Mouse (Mus musculus) monocyte, adult 2 months (primary cell): ENCODE data around the gene Ano9.
A peak's percentile ranks its signal among the peaks of the same experiment; 100 is the strongest.

Experiments used
- DNase-seq, 2 experiments: peaks; one replicate each; pipeline ENCODE4 v3.0.0; 2022; ENCODE audit warnings: low spot score in 2 of 2, low read depth in 1 of 2

Ano9 gene

GRCm38 (mm10) chr7:141103161-141103560 lies 14.4 kb downstream of the Ano9 start:
- DNase-seq: no peak

GRCm38 (mm10) chr7:141099911-141100691 lies 17.5 kb downstream of the Ano9 start, which contains the start of gene Sigirr:
Sigirr (minus strand) TSS chr7:141100572.
- no peak for DNase-seq

- no peak for DNase-seq
These were observed 20.4 kb downstream of the Ano9 start for GRCm38 (mm10) chr7:141097177-141097576.

- peak in 1 of 2 experiments; percentile 44 for DNase-seq
These were observed 21.0 kb downstream of the Ano9 start for GRCm38 (mm10) chr7:141096649-141097056.

GRCm38 (mm10) chr7:141096021-141096420 lies 21.6 kb downstream of the Ano9 start:
- no peak for DNase-seq

GRCm38 (mm10) chr7:141094487-141095205 lies 23.0 kb downstream of the Ano9 start:
- no peak for DNase-seq

GRCm38 (mm10) chr7:141093950-141094349 lies 23.7 kb downstream of the Ano9 start:
- no peak for DNase-seq

- DNase-seq: peak; percentile 65 to 68
These were observed 25.4 kb downstream of the Ano9 start for GRCm38 (mm10) chr7:141092051-141092735.

GRCm38 (mm10) chr7:141090228-141090627 lies 27.4 kb downstream of the Ano9 start:
- DNase-seq: no peak

GRCm38 (mm10) chr7:141088473-141088872 lies 29.1 kb downstream of the Ano9 start:
- no peak for DNase-seq

- no peak for DNase-seq
These were observed 29.7 kb downstream of the Ano9 start for GRCm38 (mm10) chr7:141087894-141088293.

GRCm38 (mm10) chr7:141079481-141080449 lies 37.8 kb downstream of the Ano9 start:
- no peak for DNase-seq

- no peak for DNase-seq
These were observed 38.7 kb downstream of the Ano9 start for GRCm38 (mm10) chr7:141078876-141079275.

- no peak for DNase-seq
These were observed 39.8 kb downstream of the Ano9 start, which contains the start of gene Pkp3 for GRCm38 (mm10) chr7:141077841-141078240. Pkp3 (plus strand) TSS chr7:141078218.

GRCm38 (mm10) chr7:141073782-141074181 lies 43.8 kb downstream of the Ano9 start:
- DNase-seq: no peak

GRCm38 (mm10) chr7:141072017-141072745 lies 45.4 kb downstream of the Ano9 start:
- DNase-seq: no peak

- DNase-seq: peak in 1 of 2 experiments; percentile 45
These were observed 47.3 kb downstream of the Ano9 start for GRCm38 (mm10) chr7:141070058-141070862.

GRCm38 (mm10) chr7:141068351-141068750 lies 49.3 kb downstream of the Ano9 start:
- DNase-seq: no peak

- DNase-seq: no peak
These were observed 53.0 kb downstream of the Ano9 start for GRCm38 (mm10) chr7:141064576-141064975.
